Mouse (Mus musculus): Measurements from ENCODE around the gene Kcnh3. TPM values are rescaled to one million over a fixed set of nuclear protein-coding genes. Genes with fewer than 3 reads are reported as not detected.

The Kcnh3 gene
- not detected for polyA plus RNA-seq (2017; shearing (Covaris generic))

- ATAC-seq: peak; percentile 68
Measured at GRCm38 (mm10) chr15:99224208-99224911, at the start of gene Kcnh3. Kcnh3 (plus strand) TSS chr15:99224861.

- ATAC-seq: no peak
Measured at GRCm38 (mm10) chr15:99179639-99180038, 45.0 kb upstream of the Kcnh3 start.

GRCm38 (mm10) chr15:99184217-99184914 is 40.3 kb upstream of the Kcnh3 start:
- ATAC-seq: no peak

- no peak for ATAC-seq
Measured at GRCm38 (mm10) chr15:99194358-99194757, 30.3 kb upstream of the Kcnh3 start.

- no peak for ATAC-seq
Measured at GRCm38 (mm10) chr15:99195043-99195442, 29.6 kb upstream of the Kcnh3 start.

GRCm38 (mm10) chr15:99198761-99199160 is 25.9 kb upstream of the Kcnh3 start:
- no peak for ATAC-seq

GRCm38 (mm10) chr15:99205959-99206358 is 18.7 kb upstream of the Kcnh3 start:
- ATAC-seq: no peak

GRCm38 (mm10) chr15:99213183-99213582 is 11.5 kb upstream of the Kcnh3 start:
- ATAC-seq: no peak

- no peak for ATAC-seq
Measured at GRCm38 (mm10) chr15:99214941-99215340, 9.7 kb upstream of the Kcnh3 start.

GRCm38 (mm10) chr15:99215741-99216463 is 8.8 kb upstream of the Kcnh3 start:
- no peak for ATAC-seq

GRCm38 (mm10) chr15:99217630-99218029 is 7.0 kb upstream of the Kcnh3 start:
- no peak for ATAC-seq

GRCm38 (mm10) chr15:99221315-99221952 is 3.2 kb upstream of the Kcnh3 start:
- no peak for ATAC-seq

- no peak for ATAC-seq
Measured at GRCm38 (mm10) chr15:99222794-99223584, 1.7 kb upstream of the Kcnh3 start.

GRCm38 (mm10) chr15:99223585-99224207 is 965 bp upstream of the Kcnh3 start:
- peak; percentile 37 for ATAC-seq

- no peak for ATAC-seq
Measured at GRCm38 (mm10) chr15:99225081-99225810, 585 bp downstream of the Kcnh3 start.

GRCm38 (mm10) chr15:99226090-99226489 is 1.4 kb downstream of the Kcnh3 start:
- ATAC-seq: no peak

GRCm38 (mm10) chr15:99231998-99232397 is 7.3 kb downstream of the Kcnh3 start:
- ATAC-seq: no peak

- ATAC-seq: peak; percentile 40
Measured at GRCm38 (mm10) chr15:99233719-99234118, 9.1 kb downstream of the Kcnh3 start.

- no peak for ATAC-seq
Measured at GRCm38 (mm10) chr15:99234326-99235010, 9.8 kb downstream of the Kcnh3 start.

GRCm38 (mm10) chr15:99238006-99238405 is 13.3 kb downstream of the Kcnh3 start:
- ATAC-seq: no peak

All from activated CD4-positive, CD25-positive, alpha-beta regulatory T cell, adult 4 months (primary cell).